Mouse (Mus musculus): ENCODE measurements around the gene Rbmxl2. TPM values are rescaled to one million over a fixed set of nuclear protein-coding genes. Genes with fewer than 3 reads are reported as not detected.
A peak's percentile ranks its signal among the peaks of the same experiment; 100 is the strongest.

The Rbmxl2 gene
- polyA plus RNA-seq (2014; fragmentation: Nextera tagmentation; extraction: Ambion mirVana) = not detected in 2 replicates

- Histone ChIP-seq H3K9ac (ENCODE audit: low read depth, low read length) (no peak within 1 kb of the TSS), H3K4me3 (ENCODE audit: low read depth, low read length) (peak within 1 kb of the TSS; percentile 23), H3K4me1 (ENCODE audit: control insufficient read depth, insufficient read depth, low read length) (no peaks in the 10 kb centered on the region), H3K27ac (ENCODE audit: low read depth, low read length) (no peak within 1 kb of the TSS), H3K9me3 (replicated peaks; ENCODE audit: control insufficient read depth, low read length) (peaks cover 10% of the 10 kb centered on the region), H3K27me3 (ENCODE audit: control insufficient read depth, insufficient read depth, low read length) (peaks cover 36% of the 10 kb centered on the region), H3K4me2 (peak within 1 kb of the TSS; percentile 44), H3K36me3 (ENCODE audit: control insufficient read depth, insufficient read depth, low read length) (no peaks in the 10 kb centered on the region)
- ATAC-seq (replicated peaks; ENCODE audit: insufficient number of reproducible peaks, low FRiP score, low TSS enrichment) = 0 out of 2 replicates have a peak, but pooled peaks have one; percentile 14
- WGBS (ENCODE audit: insufficient replicate concordance) = 25% methylated on average over 63 of the region's 70 CpGs
Observed at GRCm38 (mm10) chr7:107209204-107209860, at the start of gene Rbmxl2. Gene Rbmxl2 (plus strand): TSS chr7:107209445.

- no peak for ATAC-seq (replicated peaks; ENCODE audit: insufficient number of reproducible peaks, low FRiP score, low TSS enrichment)
- no peak within 1 kb of the TSS for H3K4me2 ChIP-seq
- no peak within 1 kb of the TSS for H3K4me3 ChIP-seq (ENCODE audit: low read depth, low read length)
- 78% methylated on average over 10 of the region's 10 CpGs for WGBS (ENCODE audit: insufficient replicate concordance)
- no peaks in the 10 kb centered on the region for H3K36me3 ChIP-seq (ENCODE audit: control insufficient read depth, insufficient read depth, low read length)
- no peaks in the 10 kb centered on the region for H3K4me1 ChIP-seq (ENCODE audit: control insufficient read depth, insufficient read depth, low read length)
- no peaks in the 10 kb centered on the region for H3K9me3 ChIP-seq (replicated peaks; ENCODE audit: control insufficient read depth, low read length)
- no peak within 1 kb of the TSS for H3K27ac ChIP-seq (ENCODE audit: low read depth, low read length)
- no peaks in the 10 kb centered on the region for H3K27me3 ChIP-seq (ENCODE audit: control insufficient read depth, insufficient read depth, low read length)
- no peak within 1 kb of the TSS for H3K9ac ChIP-seq (ENCODE audit: low read depth, low read length)
Observed at GRCm38 (mm10) chr7:107166690-107167089, 42.6 kb upstream of the Rbmxl2 start, which contains the start of gene Nlrp14. Gene Nlrp14 (plus strand): TSS chr7:107166990.

- 42% methylated on average over 2 of the region's 2 CpGs for WGBS (ENCODE audit: insufficient replicate concordance)
- ATAC-seq (replicated peaks; ENCODE audit: insufficient number of reproducible peaks, low FRiP score, low TSS enrichment) = no peak
- H3K9ac ChIP-seq (ENCODE audit: low read depth, low read length) = no peak overlapping the region
- H3K4me3 ChIP-seq (ENCODE audit: low read depth, low read length) = no peak overlapping the region
- H3K4me1 ChIP-seq (ENCODE audit: control insufficient read depth, insufficient read depth, low read length) = no peaks in the 10 kb centered on the region
- no peaks in the 10 kb centered on the region for H3K36me3 ChIP-seq (ENCODE audit: control insufficient read depth, insufficient read depth, low read length)
- H3K27me3 ChIP-seq (ENCODE audit: control insufficient read depth, insufficient read depth, low read length) = no peaks in the 10 kb centered on the region
- no peak overlapping the region for H3K27ac ChIP-seq (ENCODE audit: low read depth, low read length)
- H3K9me3 ChIP-seq (replicated peaks; ENCODE audit: control insufficient read depth, low read length) = no peaks in the 10 kb centered on the region
- no peak overlapping the region for H3K4me2 ChIP-seq
Observed at GRCm38 (mm10) chr7:107180406-107180805, 28.8 kb upstream of the Rbmxl2 start.

- Histone ChIP-seq H3K27ac (ENCODE audit: low read depth, low read length) (no peak overlapping the region), H3K4me1 (ENCODE audit: control insufficient read depth, insufficient read depth, low read length) (no peaks in the 10 kb centered on the region), H3K4me3 (ENCODE audit: low read depth, low read length) (no peak overlapping the region), H3K4me2 (no peak overlapping the region), H3K9ac (ENCODE audit: low read depth, low read length) (no peak overlapping the region), H3K9me3 (replicated peaks; ENCODE audit: control insufficient read depth, low read length) (no peaks in the 10 kb centered on the region), H3K27me3 (ENCODE audit: control insufficient read depth, insufficient read depth, low read length) (no peaks in the 10 kb centered on the region), H3K36me3 (ENCODE audit: control insufficient read depth, insufficient read depth, low read length) (no peaks in the 10 kb centered on the region)
- ATAC-seq (replicated peaks; ENCODE audit: insufficient number of reproducible peaks, low FRiP score, low TSS enrichment) = no peak
- WGBS (ENCODE audit: insufficient replicate concordance) = 36% methylated on average over 3 of the region's 3 CpGs
Observed at GRCm38 (mm10) chr7:107201817-107202216, 7.4 kb upstream of the Rbmxl2 start.

GRCm38 (mm10) chr7:107207843-107208242 is 1.4 kb upstream of the Rbmxl2 start:
- Histone ChIP-seq H3K4me1 (ENCODE audit: control insufficient read depth, insufficient read depth, low read length) (no peaks in the 10 kb centered on the region), H3K27ac (ENCODE audit: low read depth, low read length) (no peak overlapping the region), H3K36me3 (ENCODE audit: control insufficient read depth, insufficient read depth, low read length) (no peaks in the 10 kb centered on the region), H3K9ac (ENCODE audit: low read depth, low read length) (no peak overlapping the region), H3K9me3 (replicated peaks; ENCODE audit: control insufficient read depth, low read length) (peaks cover 10% of the 10 kb centered on the region), H3K4me2 (no peak overlapping the region), H3K27me3 (ENCODE audit: control insufficient read depth, insufficient read depth, low read length) (peaks cover 32% of the 10 kb centered on the region), H3K4me3 (ENCODE audit: low read depth, low read length) (no peak overlapping the region)
- WGBS (ENCODE audit: insufficient replicate concordance) = 77% methylated on average over 3 of the region's 3 CpGs
- ATAC-seq (replicated peaks; ENCODE audit: insufficient number of reproducible peaks, low FRiP score, low TSS enrichment) = no peak

- no peak overlapping the region for H3K27ac ChIP-seq (ENCODE audit: low read depth, low read length)
- H3K9ac ChIP-seq (ENCODE audit: low read depth, low read length) = no peak overlapping the region
- no peaks in the 10 kb centered on the region for H3K36me3 ChIP-seq (ENCODE audit: control insufficient read depth, insufficient read depth, low read length)
- peaks cover 38% of the 10 kb centered on the region for H3K27me3 ChIP-seq (ENCODE audit: control insufficient read depth, insufficient read depth, low read length)
- peak overlapping the region; percentile 23 for H3K4me3 ChIP-seq (ENCODE audit: low read depth, low read length)
- WGBS (ENCODE audit: insufficient replicate concordance) = 15% methylated on average over 56 of the region's 77 CpGs
- no peak for ATAC-seq (replicated peaks; ENCODE audit: insufficient number of reproducible peaks, low FRiP score, low TSS enrichment)
- peak overlapping the region; percentile 44 for H3K4me2 ChIP-seq
- H3K4me1 ChIP-seq (ENCODE audit: control insufficient read depth, insufficient read depth, low read length) = no peaks in the 10 kb centered on the region
- peaks cover 10% of the 10 kb centered on the region for H3K9me3 ChIP-seq (replicated peaks; ENCODE audit: control insufficient read depth, low read length)
Observed at GRCm38 (mm10) chr7:107210126-107210576, 906 bp downstream of the Rbmxl2 start.

GRCm38 (mm10) chr7:107215723-107216122 is 6.5 kb downstream of the Rbmxl2 start:
- Histone ChIP-seq H3K9me3 (replicated peaks; ENCODE audit: control insufficient read depth, low read length) (no peaks in the 10 kb centered on the region), H3K4me2 (no peak overlapping the region), H3K36me3 (ENCODE audit: control insufficient read depth, insufficient read depth, low read length) (no peaks in the 10 kb centered on the region), H3K27ac (ENCODE audit: low read depth, low read length) (no peak overlapping the region), H3K4me1 (ENCODE audit: control insufficient read depth, insufficient read depth, low read length) (no peaks in the 10 kb centered on the region), H3K4me3 (ENCODE audit: low read depth, low read length) (no peak overlapping the region), H3K9ac (ENCODE audit: low read depth, low read length) (no peak overlapping the region), H3K27me3 (ENCODE audit: control insufficient read depth, insufficient read depth, low read length) (peaks cover 17% of the 10 kb centered on the region)
- no peak for ATAC-seq (replicated peaks; ENCODE audit: insufficient number of reproducible peaks, low FRiP score, low TSS enrichment)

- Histone ChIP-seq H3K4me2 (no peak overlapping the region), H3K36me3 (ENCODE audit: control insufficient read depth, insufficient read depth, low read length) (no peaks in the 10 kb centered on the region), H3K9me3 (replicated peaks; ENCODE audit: control insufficient read depth, low read length) (no peaks in the 10 kb centered on the region), H3K4me3 (ENCODE audit: low read depth, low read length) (no peak overlapping the region), H3K27me3 (ENCODE audit: control insufficient read depth, insufficient read depth, low read length) (peaks cover 6% of the 10 kb centered on the region), H3K4me1 (ENCODE audit: control insufficient read depth, insufficient read depth, low read length) (no peaks in the 10 kb centered on the region), H3K27ac (ENCODE audit: low read depth, low read length) (no peak overlapping the region), H3K9ac (ENCODE audit: low read depth, low read length) (no peak overlapping the region)
- no peak for ATAC-seq (replicated peaks; ENCODE audit: insufficient number of reproducible peaks, low FRiP score, low TSS enrichment)
- WGBS (ENCODE audit: insufficient replicate concordance) = 65% methylated on average over 2 of the region's 2 CpGs
Observed at GRCm38 (mm10) chr7:107216845-107217244, 7.6 kb downstream of the Rbmxl2 start.

- no peak for ATAC-seq (replicated peaks; ENCODE audit: insufficient number of reproducible peaks, low FRiP score, low TSS enrichment)
- Histone ChIP-seq H3K27ac (ENCODE audit: low read depth, low read length) (no peak overlapping the region), H3K4me2 (no peak overlapping the region), H3K27me3 (ENCODE audit: control insufficient read depth, insufficient read depth, low read length) (no peaks in the 10 kb centered on the region), H3K4me1 (ENCODE audit: control insufficient read depth, insufficient read depth, low read length) (no peaks in the 10 kb centered on the region), H3K4me3 (ENCODE audit: low read depth, low read length) (no peak overlapping the region), H3K36me3 (ENCODE audit: control insufficient read depth, insufficient read depth, low read length) (no peaks in the 10 kb centered on the region), H3K9ac (ENCODE audit: low read depth, low read length) (no peak overlapping the region), H3K9me3 (replicated peaks; ENCODE audit: control insufficient read depth, low read length) (no peaks in the 10 kb centered on the region)
- 54% methylated on average over 3 of the region's 3 CpGs for WGBS (ENCODE audit: insufficient replicate concordance)
Observed at GRCm38 (mm10) chr7:107236854-107237253, 27.6 kb downstream of the Rbmxl2 start.

Data from heart, embryonic 11.5 days (tissue).